Mouse (Mus musculus) forebrain, embryonic 12.5 days (tissue): ENCODE data around the gene Stk10. TPM values are rescaled to one million over a fixed set of nuclear protein-coding genes. Genes with fewer than 3 reads are reported as not detected.

Experiments used
- ATAC-seq: fragments of 200-750 bp; cut with Nextera tagmentation; 2 replicates; pipeline ENCODE4 v1.8.0; 2017; ENCODE audit warnings: moderate TSS enrichment; ENCODE audit not compliant: low FRiP score
- H3K27ac ChIP-seq: fragments of 300-500 bp; sonication (generic); 2 replicates; pipeline ENCODE4 v1.5.1; 2016; ENCODE audit warnings: mild to moderate bottlenecking
- H3K27me3 ChIP-seq: fragments of 300-500 bp; sonication (generic); 2 replicates; pipeline ENCODE4 v1.6.1; 2016; ENCODE audit warnings: mild to moderate bottlenecking
- H3K36me3 ChIP-seq: fragments of 300-500 bp; sonication (generic); replicated peaks from 2 replicates; pipeline ENCODE4 v1.6.1; 2016; ENCODE audit warnings: mild to moderate bottlenecking
- H3K4me1 ChIP-seq: fragments of 300-500 bp; sonication (generic); 2 replicates; pipeline ENCODE4 v1.6.1; 2016
- H3K4me2 ChIP-seq: fragments of 300-500 bp; sonication (generic); 2 replicates; pipeline ENCODE4 v1.6.1; 2016; ENCODE audit warnings: mild to moderate bottlenecking, moderate library complexity
- H3K4me3 ChIP-seq: fragments of 300-500 bp; sonication (generic); replicated peaks from 2 replicates; pipeline ENCODE4 v1.5.1; 2016; ENCODE audit warnings: mild to moderate bottlenecking
- H3K9ac ChIP-seq: fragments of 300-500 bp; sonication (generic); 2 replicates; pipeline ENCODE4 v1.6.1; 2016; ENCODE audit warnings: mild to moderate bottlenecking
- H3K9me3 ChIP-seq: fragments of 300-500 bp; sonication (generic); 2 replicates; pipeline ENCODE4 v1.6.1; 2016
- WGBS: fragments of 180-500 bp; shearing (Covaris S2); methylation state at CpG from one replicate; pipeline ENCODE4 v1.1.7; 2016; 5-methylcytosine and 5-hydroxymethylcytosine counted together
- polyA plus RNA-seq: library from polyadenylated mRNA; unstranded; fragments of >200 nt; fragmentation: Nextera tagmentation; extraction: Ambion mirVana; gene quantifications from 2 replicates; pipeline ENCODE4 v1.2.1, GENCODE M21; 2016

The Stk10 gene
- polyA plus RNA-seq, 1 experiment from 2014 or later: 2.3 TPM

DNA sequence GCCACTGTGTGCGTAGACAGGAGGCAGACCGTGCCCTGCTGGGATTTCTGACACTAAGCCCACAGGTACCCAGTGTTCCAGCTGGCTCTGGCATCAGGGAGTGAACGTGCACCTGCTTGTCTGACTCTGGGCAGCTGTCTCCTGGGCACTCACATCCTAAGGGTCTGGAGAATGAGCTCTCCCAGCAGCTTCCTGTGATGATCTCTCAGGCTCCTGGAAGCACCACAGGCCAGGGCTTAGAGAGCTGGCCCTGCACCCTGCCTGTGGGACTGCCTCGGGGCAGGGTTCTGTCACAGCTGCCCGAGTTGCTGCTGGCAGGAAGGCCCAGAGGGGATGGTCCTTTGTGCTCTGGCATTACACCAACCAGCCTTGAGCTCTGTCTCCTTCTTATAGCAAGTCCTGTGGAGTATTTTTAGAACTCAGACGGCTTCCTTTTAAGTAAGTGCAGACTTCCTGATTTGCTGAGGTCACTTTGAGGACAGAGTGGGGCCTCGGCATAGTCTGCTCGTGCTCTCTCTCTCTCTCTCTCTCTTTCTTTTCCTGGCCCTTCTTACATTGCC is 86.2 kb downstream of the Stk10 start:
- no peaks in the 10 kb centered on the region for H3K36me3 ChIP-seq
- 69% methylated on average over 8 of the region's 8 CpGs for WGBS
- H3K4me3 ChIP-seq: no peak overlapping the region
- peaks cover 27% of the 10 kb centered on the region for H3K4me1 ChIP-seq
- no peak for ATAC-seq
- no peak overlapping the region for H3K9ac ChIP-seq
- H3K4me2 ChIP-seq: no peak overlapping the region
- H3K9me3 ChIP-seq: no peaks in the 10 kb centered on the region
- H3K27ac ChIP-seq: 0 out of 2 replicates have a peak overlapping the region, but pooled peaks have one; percentile 19
- no peaks in the 10 kb centered on the region for H3K27me3 ChIP-seq

GRCm38 (mm10) chr11:32619866-32620456 is 86.9 kb downstream of the Stk10 start:
- no peaks in the 10 kb centered on the region for H3K36me3 ChIP-seq
- H3K4me3 ChIP-seq: no peak overlapping the region
- no peaks in the 10 kb centered on the region for H3K27me3 ChIP-seq
- no peak overlapping the region for H3K27ac ChIP-seq
- ATAC-seq: no peak
- peaks cover 27% of the 10 kb centered on the region for H3K4me1 ChIP-seq
- H3K4me2 ChIP-seq: no peak overlapping the region
- H3K9ac ChIP-seq: no peak overlapping the region
- 83% methylated on average over 6 of the region's 6 CpGs for WGBS
- no peaks in the 10 kb centered on the region for H3K9me3 ChIP-seq

DNA sequence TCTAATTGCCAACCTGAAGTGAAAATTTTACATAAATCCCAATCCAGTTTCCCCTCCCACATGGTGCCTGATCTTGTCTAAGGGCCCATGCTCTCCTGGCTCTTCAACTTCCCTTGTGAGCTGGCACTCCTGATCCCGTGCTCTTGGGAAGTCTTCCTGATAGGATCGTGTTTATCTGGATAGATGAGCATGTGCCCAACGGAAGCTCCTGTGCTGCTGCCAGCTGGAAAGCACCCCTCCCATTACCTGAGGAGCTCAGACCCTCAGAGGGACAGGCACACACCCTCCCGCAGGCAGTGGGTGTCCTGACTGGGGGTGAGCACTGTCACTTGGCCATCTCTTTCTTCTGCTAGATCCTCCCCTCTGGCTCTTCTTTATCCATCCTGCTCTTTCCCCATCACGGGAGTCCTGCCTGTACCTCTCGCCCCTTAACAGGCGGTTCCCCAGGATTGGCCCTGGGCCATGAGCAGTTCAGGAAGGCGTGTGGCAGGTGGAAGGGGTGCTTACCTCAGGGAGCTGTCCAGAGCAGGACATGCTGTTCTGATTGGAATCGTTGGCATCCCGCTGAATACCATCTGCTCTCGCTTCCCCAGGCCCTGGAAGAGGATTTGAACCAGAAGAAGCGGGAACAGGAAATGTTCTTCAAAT is 88.8 kb downstream of the Stk10 start:
- ATAC-seq: no peak
- Histone ChIP-seq H3K27me3 (no peaks in the 10 kb centered on the region), H3K27ac (no peak overlapping the region), H3K4me1 (peaks cover 22% of the 10 kb centered on the region), H3K9ac (no peak overlapping the region), H3K9me3 (no peaks in the 10 kb centered on the region), H3K4me3 (no peak overlapping the region), H3K4me2 (no peak overlapping the region), H3K36me3 (no peaks in the 10 kb centered on the region)
- WGBS: 85% methylated on average over 12 of the region's 12 CpGs

- H3K4me3 ChIP-seq: no peak overlapping the region
- 85% methylated on average over 13 of the region's 13 CpGs for WGBS
- no peak for ATAC-seq
- peaks cover 22% of the 10 kb centered on the region for H3K4me1 ChIP-seq
- no peaks in the 10 kb centered on the region for H3K36me3 ChIP-seq
- no peak overlapping the region for H3K9ac ChIP-seq
- no peak overlapping the region for H3K4me2 ChIP-seq
- H3K27me3 ChIP-seq: no peaks in the 10 kb centered on the region
- H3K9me3 ChIP-seq: no peaks in the 10 kb centered on the region
- H3K27ac ChIP-seq: no peak overlapping the region
These were observed 89.5 kb downstream of the Stk10 start for GRCm38 (mm10) chr11:32622479-32623190.

- H3K4me3 ChIP-seq: no peak overlapping the region
- peaks cover 22% of the 10 kb centered on the region for H3K4me1 ChIP-seq
- 68% methylated on average over 5 of the region's 5 CpGs for WGBS
- H3K9ac ChIP-seq: no peak overlapping the region
- H3K9me3 ChIP-seq: no peaks in the 10 kb centered on the region
- H3K27ac ChIP-seq: 0 out of 2 replicates have a peak overlapping the region, but pooled peaks have one; percentile 19
- no peak for ATAC-seq
- H3K27me3 ChIP-seq: no peaks in the 10 kb centered on the region
- no peaks in the 10 kb centered on the region for H3K36me3 ChIP-seq
- H3K4me2 ChIP-seq: no peak overlapping the region
These were observed 90.1 kb downstream of the Stk10 start for GRCm38 (mm10) chr11:32623236-32623635.

DNA sequence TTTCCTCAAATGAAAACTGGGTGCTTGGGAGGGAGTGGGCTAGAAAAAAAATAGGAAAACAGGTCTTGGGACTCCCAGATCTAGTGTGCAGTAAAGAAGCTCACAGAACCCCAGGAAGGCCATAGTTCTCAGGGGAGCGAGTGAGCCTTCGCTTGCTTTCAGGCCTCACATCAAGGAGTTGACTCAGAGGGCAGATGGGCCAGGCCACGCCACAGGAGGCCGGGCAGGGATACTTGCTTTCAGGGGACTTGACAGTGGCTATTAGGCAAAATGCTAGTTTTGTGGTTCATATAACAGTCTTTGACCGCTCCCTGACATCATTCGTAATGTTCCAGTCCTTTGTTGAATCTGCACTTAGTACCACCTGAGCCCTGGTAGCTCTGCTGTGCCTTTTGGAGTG is 90.8 kb downstream of the Stk10 start:
- peaks cover 22% of the 10 kb centered on the region for H3K4me1 ChIP-seq
- no peaks in the 10 kb centered on the region for H3K9me3 ChIP-seq
- H3K4me2 ChIP-seq: no peak overlapping the region
- WGBS: 70% methylated on average over 6 of the region's 6 CpGs
- H3K9ac ChIP-seq: no peak overlapping the region
- no peaks in the 10 kb centered on the region for H3K27me3 ChIP-seq
- H3K27ac ChIP-seq: no peak overlapping the region
- ATAC-seq: no peak
- no peak overlapping the region for H3K4me3 ChIP-seq
- no peaks in the 10 kb centered on the region for H3K36me3 ChIP-seq

DNA sequence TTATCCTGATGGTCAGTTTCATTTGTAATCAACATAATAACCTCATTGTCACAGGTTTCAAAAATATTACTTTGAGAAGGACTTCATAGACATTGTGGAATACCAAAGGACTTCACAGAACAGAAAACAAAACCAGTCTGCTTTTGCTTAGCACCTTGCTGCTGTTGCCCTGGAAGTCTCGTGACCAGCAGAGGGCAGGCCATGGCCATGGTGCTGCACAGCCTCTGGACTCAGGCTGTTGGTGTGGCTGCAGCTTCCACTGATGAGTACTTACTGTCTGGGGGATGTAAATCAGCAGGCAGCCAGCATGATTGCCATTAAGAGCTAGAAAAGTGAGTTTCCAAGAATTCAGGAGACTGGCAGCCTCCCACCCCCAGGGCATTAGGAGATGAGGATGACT is 92.6 kb downstream of the Stk10 start:
- Histone ChIP-seq H3K4me3 (no peak overlapping the region), H3K27me3 (no peaks in the 10 kb centered on the region), H3K9me3 (no peaks in the 10 kb centered on the region), H3K9ac (no peak overlapping the region), H3K4me2 (no peak overlapping the region), H3K4me1 (peaks cover 10% of the 10 kb centered on the region), H3K27ac (no peak overlapping the region), H3K36me3 (no peaks in the 10 kb centered on the region)
- 62% methylated on average over 1 of the region's 1 CpGs for WGBS
- ATAC-seq: no peak

GRCm38 (mm10) chr11:32626079-32626478 is 93.0 kb downstream of the Stk10 start:
- Histone ChIP-seq H3K9me3 (no peaks in the 10 kb centered on the region), H3K4me1 (peaks cover 10% of the 10 kb centered on the region), H3K27me3 (no peaks in the 10 kb centered on the region), H3K27ac (no peak overlapping the region), H3K36me3 (no peaks in the 10 kb centered on the region), H3K4me2 (no peak overlapping the region), H3K9ac (no peak overlapping the region), H3K4me3 (no peak overlapping the region)
- 87% methylated on average over 6 of the region's 6 CpGs for WGBS
- no peak for ATAC-seq

GRCm38 (mm10) chr11:32627900-32628299 is 94.8 kb downstream of the Stk10 start:
- no peak overlapping the region for H3K27ac ChIP-seq

DNA sequence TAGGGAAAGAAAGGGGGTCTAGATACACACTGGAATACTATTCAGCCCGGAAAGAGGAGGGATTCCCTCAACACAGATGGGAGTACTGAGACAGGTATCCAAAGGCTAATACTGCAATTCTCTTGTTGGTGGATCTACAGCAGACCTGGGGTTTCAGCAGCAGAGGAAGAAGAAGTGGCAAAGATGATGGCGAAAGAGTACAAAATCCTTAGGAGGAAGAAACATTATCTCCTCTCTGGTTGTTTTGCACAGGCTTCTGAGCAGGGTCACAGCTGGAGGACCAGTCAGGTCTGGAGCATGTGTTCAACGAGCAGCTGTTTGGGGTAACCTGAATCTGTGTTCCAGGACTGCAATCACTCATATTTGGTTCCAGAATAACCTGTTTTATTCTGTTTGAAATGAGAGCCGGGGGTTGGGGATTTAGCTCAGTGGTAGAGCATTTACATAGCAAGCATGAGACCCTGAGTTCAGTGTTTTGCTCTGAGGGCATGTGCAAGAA is 96.7 kb downstream of the Stk10 start:
- Histone ChIP-seq H3K27ac (no peak overlapping the region), H3K4me3 (no peak overlapping the region), H3K9me3 (no peaks in the 10 kb centered on the region), H3K36me3 (no peaks in the 10 kb centered on the region), H3K4me1 (no peaks in the 10 kb centered on the region), H3K4me2 (no peak overlapping the region), H3K27me3 (no peaks in the 10 kb centered on the region), H3K9ac (no peak overlapping the region)
- WGBS: 89% methylated on average over 4 of the region's 4 CpGs
- no peak for ATAC-seq

More at GRCm38 (mm10) chr11:32627900-32628299, 94.8 kb downstream of the Stk10 start:
- Histone ChIP-seq H3K9me3 (no peaks in the 10 kb centered on the region), H3K4me2 (no peak overlapping the region), H3K4me3 (no peak overlapping the region), H3K27me3 (no peaks in the 10 kb centered on the region), H3K4me1 (peaks cover 10% of the 10 kb centered on the region), H3K9ac (no peak overlapping the region), H3K36me3 (no peaks in the 10 kb centered on the region)
- 80% methylated on average over 6 of the region's 6 CpGs for WGBS
- no peak for ATAC-seq

GRCm38 (mm10) chr11:32632671-32633070 is 99.6 kb downstream of the Stk10 start:
- H3K9ac ChIP-seq: no peak overlapping the region
- no peaks in the 10 kb centered on the region for H3K27me3 ChIP-seq
- no peaks in the 10 kb centered on the region for H3K36me3 ChIP-seq
- H3K9me3 ChIP-seq: no peaks in the 10 kb centered on the region
- no peak overlapping the region for H3K27ac ChIP-seq
- 96% methylated on average over 5 of the region's 5 CpGs for WGBS
- no peaks in the 10 kb centered on the region for H3K4me1 ChIP-seq
- H3K4me3 ChIP-seq: no peak overlapping the region
- no peak for ATAC-seq
- no peak overlapping the region for H3K4me2 ChIP-seq

DNA sequence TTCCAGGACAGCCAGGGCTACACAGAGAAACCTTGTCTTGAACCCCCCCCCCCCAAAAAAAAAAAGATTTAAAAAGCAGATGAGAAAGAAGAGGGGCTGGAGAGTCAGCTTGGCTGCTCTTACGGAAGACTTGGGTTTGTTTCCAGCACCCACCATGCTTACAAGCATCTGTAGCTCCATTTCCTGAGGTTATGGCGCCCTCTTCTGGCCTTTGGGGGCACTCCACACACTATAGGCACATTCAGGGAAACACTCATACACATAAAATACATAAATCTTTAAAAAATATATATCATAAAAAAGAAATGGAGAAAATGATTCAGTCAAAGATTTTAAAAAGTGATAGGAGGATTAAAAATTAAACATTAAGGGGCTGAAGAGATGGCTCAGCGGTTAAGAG is 100.4 kb downstream of the Stk10 start:
- 65% methylated on average over 3 of the region's 3 CpGs for WGBS
- no peak overlapping the region for H3K4me2 ChIP-seq
- H3K9ac ChIP-seq: no peak overlapping the region
- no peak for ATAC-seq
- no peaks in the 10 kb centered on the region for H3K36me3 ChIP-seq
- H3K4me3 ChIP-seq: no peak overlapping the region
- no peaks in the 10 kb centered on the region for H3K9me3 ChIP-seq
- no peak overlapping the region for H3K27ac ChIP-seq
- H3K4me1 ChIP-seq: 0 out of 2 replicates have a peak, but pooled peaks cover under 1% of the 10 kb centered on the region
- no peaks in the 10 kb centered on the region for H3K27me3 ChIP-seq
